Mouse (Mus musculus) forebrain, embryonic 13.5 days (tissue): ENCODE results near the gene Snrpb2. TPM values are rescaled to one million over a fixed set of nuclear protein-coding genes. Genes with fewer than 3 reads are reported as not detected.

Experiments
- ATAC-seq: fragments of 200-750 bp; cut with Nextera tagmentation; 2 replicates; pipeline ENCODE4 v1.8.0; 2017
- H3K27ac ChIP-seq: fragments of 300-500 bp; sonication (generic); 2 replicates; pipeline ENCODE4 v1.5.1; 2015; ENCODE audit warnings: inconsistent platforms, mild to moderate bottlenecking, moderate library complexity
- H3K27me3 ChIP-seq: fragments of 300-500 bp; sonication (generic); 2 replicates; pipeline ENCODE4 v1.6.1; 2015; ENCODE audit warnings: mild to moderate bottlenecking, inconsistent platforms
- H3K36me3 ChIP-seq: fragments of 300-500 bp; sonication (generic); 2 replicates; pipeline ENCODE4 v1.6.1; 2015; ENCODE audit warnings: mild to moderate bottlenecking, inconsistent platforms; ENCODE audit not compliant: poor library complexity, severe bottlenecking
- H3K4me1 ChIP-seq: fragments of 300-500 bp; sonication (generic); 2 replicates; pipeline ENCODE4 v1.6.1; 2015; ENCODE audit warnings: inconsistent platforms
- H3K4me2 ChIP-seq: fragments of 300-500 bp; sonication (generic); 2 replicates; pipeline ENCODE4 v1.6.1; 2015; ENCODE audit warnings: inconsistent platforms, mild to moderate bottlenecking, moderate library complexity
- H3K4me3 ChIP-seq: fragments of 300-500 bp; sonication (generic); 2 replicates; pipeline ENCODE4 v1.5.1; 2015; ENCODE audit warnings: mild to moderate bottlenecking, inconsistent platforms
- H3K9ac ChIP-seq: fragments of 300-500 bp; sonication (generic); 2 replicates; pipeline ENCODE4 v1.6.1; 2015; ENCODE audit warnings: mild to moderate bottlenecking, inconsistent platforms
- H3K9me3 ChIP-seq: fragments of 300-500 bp; sonication (generic); replicated peaks from 2 replicates; pipeline ENCODE4 v1.6.1; 2016; ENCODE audit warnings: inconsistent platforms
- WGBS: fragments of 180-500 bp; shearing (Covaris S2); methylation state at CpG from one replicate; pipeline ENCODE4 v1.1.7; 2015; 5-methylcytosine and 5-hydroxymethylcytosine counted together
- polyA plus RNA-seq: library from polyadenylated mRNA; unstranded; fragments of >200 nt; fragmentation: Nextera tagmentation; extraction: Ambion mirVana; gene quantifications from 2 replicates; pipeline ENCODE4 v1.2.1, GENCODE M21; 2015

The Snrpb2 gene
- polyA plus RNA-seq, 1 experiment from 2014 or later, result 108 TPM

GRCm38 (mm10) chr2:143041596-143041995 is 21.2 kb upstream of the Snrpb2 start:
- no peaks in the 10 kb centered on the region for H3K36me3 ChIP-seq
- H3K4me2 ChIP-seq, result no peak overlapping the region
- no peaks in the 10 kb centered on the region for H3K4me1 ChIP-seq
- no peak overlapping the region for H3K4me3 ChIP-seq
- no peaks in the 10 kb centered on the region for H3K9me3 ChIP-seq
- no peak overlapping the region for H3K27ac ChIP-seq
- no peak overlapping the region for H3K9ac ChIP-seq
- H3K27me3 ChIP-seq, result no peaks in the 10 kb centered on the region
- ATAC-seq, result no peak
- WGBS, result 96% methylated on average over 1 of the region's 1 CpGs

- H3K4me3 ChIP-seq, result no peak overlapping the region
- H3K36me3 ChIP-seq, result no peaks in the 10 kb centered on the region
- ATAC-seq, result no peak
- H3K27ac ChIP-seq, result no peak overlapping the region
- no peaks in the 10 kb centered on the region for H3K9me3 ChIP-seq
- no peaks in the 10 kb centered on the region for H3K4me1 ChIP-seq
- H3K4me2 ChIP-seq, result no peak overlapping the region
- H3K27me3 ChIP-seq, result no peaks in the 10 kb centered on the region
- no peak overlapping the region for H3K9ac ChIP-seq
These were observed 7.6 kb upstream of the Snrpb2 start for GRCm38 (mm10) chr2:143055251-143055650.

- H3K27ac ChIP-seq, result no peak overlapping the region
- no peak overlapping the region for H3K4me2 ChIP-seq
- no peak for ATAC-seq
- no peaks in the 10 kb centered on the region for H3K36me3 ChIP-seq
- no peak overlapping the region for H3K9ac ChIP-seq
- no peaks in the 10 kb centered on the region for H3K9me3 ChIP-seq
- no peaks in the 10 kb centered on the region for H3K4me1 ChIP-seq
- H3K27me3 ChIP-seq, result no peaks in the 10 kb centered on the region
- H3K4me3 ChIP-seq, result no peak overlapping the region
- 75% methylated on average over 5 of the region's 5 CpGs for WGBS
These were observed 6.1 kb upstream of the Snrpb2 start for GRCm38 (mm10) chr2:143056736-143057135.

DNA sequence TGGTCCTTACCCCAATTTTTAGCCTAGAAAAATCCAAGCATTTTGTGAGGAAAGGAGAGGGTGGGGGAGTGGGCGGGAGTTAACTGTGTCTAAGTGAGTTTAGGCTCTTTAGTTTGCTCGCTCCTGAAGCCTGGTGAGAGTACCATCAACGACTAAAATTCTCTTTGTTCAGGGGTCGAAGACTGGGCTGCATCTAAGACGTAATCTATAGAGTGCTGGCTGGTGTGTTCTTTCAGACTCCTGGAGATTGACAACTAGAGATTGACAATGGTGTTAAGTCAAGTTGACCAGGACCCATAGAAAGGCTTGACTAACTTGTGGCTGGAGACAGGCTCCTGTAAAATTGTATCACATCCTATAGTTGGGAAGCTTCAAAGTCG is 417 bp upstream of the Snrpb2 start:
- Histone ChIP-seq H3K4me2 (peak overlapping the region; percentile 61), H3K27me3 (no peaks in the 10 kb centered on the region), H3K36me3 (peaks cover 24% of the 10 kb centered on the region), H3K9ac (no peak overlapping the region), H3K9me3 (no peaks in the 10 kb centered on the region), H3K4me3 (peak overlapping the region; percentile 93), H3K4me1 (peaks cover 9% of the 10 kb centered on the region), H3K27ac (no peak overlapping the region)
- peak; percentile 61; the same call in 1 of the 2 replicates for ATAC-seq
- 35% methylated on average over 6 of the region's 6 CpGs for WGBS

DNA sequence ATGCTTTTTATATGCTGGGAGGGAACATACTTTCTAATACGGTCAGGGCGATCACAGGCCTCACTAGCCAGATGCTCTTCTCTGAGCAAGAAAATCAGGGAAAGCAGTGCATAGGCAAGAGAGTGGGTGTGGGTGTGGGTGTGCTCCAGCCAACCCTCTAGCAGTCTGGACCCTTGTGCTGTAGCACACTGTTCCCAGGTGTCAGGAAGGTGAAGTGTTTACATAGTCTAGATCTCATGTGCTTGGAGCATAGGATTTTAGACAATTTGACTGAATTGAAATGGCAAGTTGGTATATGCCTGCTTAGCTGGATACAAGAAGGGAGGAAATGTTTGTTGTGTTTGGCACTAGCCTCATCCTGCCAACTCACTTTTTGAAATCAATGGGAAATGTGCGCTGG is 3.1 kb downstream of the Snrpb2 start:
- Histone ChIP-seq H3K9ac (no peak overlapping the region), H3K4me3 (no peak overlapping the region), H3K27ac (no peak overlapping the region), H3K27me3 (no peaks in the 10 kb centered on the region), H3K36me3 (peaks cover 49% of the 10 kb centered on the region), H3K9me3 (no peaks in the 10 kb centered on the region), H3K4me1 (peaks cover 9% of the 10 kb centered on the region), H3K4me2 (no peak overlapping the region)
- ATAC-seq, result no peak
- 94% methylated on average over 3 of the region's 3 CpGs for WGBS

- H3K4me1 ChIP-seq, result peaks cover 11% of the 10 kb centered on the region
- H3K4me3 ChIP-seq, result no peak within 1 kb of the TSS
- ATAC-seq, result peak; percentile 59; the same call in 1 of the 2 replicates
- H3K9ac ChIP-seq, result no peak within 1 kb of the TSS
- H3K36me3 ChIP-seq, result no peaks in the 10 kb centered on the region
- 46% methylated on average over 8 of the region's 8 CpGs for WGBS
- H3K4me2 ChIP-seq, result no peak within 1 kb of the TSS
- H3K9me3 ChIP-seq, result no peaks in the 10 kb centered on the region
- no peak within 1 kb of the TSS for H3K27ac ChIP-seq
- no peaks in the 10 kb centered on the region for H3K27me3 ChIP-seq
These were observed 15.5 kb downstream of the Snrpb2 start, which contains the start of gene Otor for GRCm38 (mm10) chr2:143078198-143078851. Otor (plus strand) TSS chr2:143078473.

GRCm38 (mm10) chr2:143081693-143082092 is 18.9 kb downstream of the Snrpb2 start:
- Histone ChIP-seq H3K36me3 (no peaks in the 10 kb centered on the region), H3K4me2 (no peak overlapping the region), H3K27me3 (no peaks in the 10 kb centered on the region), H3K4me3 (no peak overlapping the region), H3K9ac (no peak overlapping the region), H3K4me1 (peaks cover 11% of the 10 kb centered on the region), H3K27ac (no peak overlapping the region), H3K9me3 (no peaks in the 10 kb centered on the region)
- ATAC-seq, result no peak
- 86% methylated on average over 3 of the region's 3 CpGs for WGBS

- Histone ChIP-seq H3K27me3 (no peaks in the 10 kb centered on the region), H3K9me3 (no peaks in the 10 kb centered on the region)
- WGBS, result 50% methylated on average over 2 of the region's 2 CpGs
These were observed 22.1 kb downstream of the Snrpb2 start for GRCm38 (mm10) chr2:143084852-143085397.

DNA sequence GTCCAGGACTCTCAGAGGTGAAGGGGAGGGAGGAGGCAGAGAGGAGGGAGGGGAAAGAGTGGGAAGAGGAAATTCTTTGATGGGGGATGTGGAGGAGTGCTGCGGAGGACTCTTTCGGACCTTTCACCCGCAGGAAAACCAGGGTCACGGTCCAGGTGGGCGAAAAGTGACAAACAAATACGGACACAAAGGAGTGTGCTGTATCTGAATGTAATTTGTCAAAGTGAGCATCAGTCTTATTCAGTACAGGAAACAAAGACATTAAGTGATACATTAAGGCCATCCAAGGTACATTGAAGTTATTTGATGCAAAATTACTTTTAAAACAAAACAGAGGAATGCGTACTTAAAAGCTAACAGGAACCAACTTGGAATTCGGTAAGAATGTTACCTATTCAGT is 27.0 kb downstream of the Snrpb2 start:
- no peak for ATAC-seq
- Histone ChIP-seq H3K36me3 (no peaks in the 10 kb centered on the region), H3K4me1 (no peaks in the 10 kb centered on the region), H3K4me3 (no peak overlapping the region), H3K9me3 (no peaks in the 10 kb centered on the region), H3K9ac (no peak overlapping the region), H3K27me3 (no peaks in the 10 kb centered on the region), H3K4me2 (no peak overlapping the region), H3K27ac (no peak overlapping the region)
- WGBS, result 87% methylated on average over 8 of the region's 8 CpGs

More at GRCm38 (mm10) chr2:143084852-143085397, 22.1 kb downstream of the Snrpb2 start:
- Histone ChIP-seq H3K9ac (no peak overlapping the region), H3K36me3 (no peaks in the 10 kb centered on the region), H3K4me1 (no peaks in the 10 kb centered on the region), H3K27ac (no peak overlapping the region), H3K4me2 (no peak overlapping the region), H3K4me3 (no peak overlapping the region)
- ATAC-seq, result no peak

- H3K4me1 ChIP-seq, result no peaks in the 10 kb centered on the region
- H3K27me3 ChIP-seq, result no peaks in the 10 kb centered on the region
- H3K27ac ChIP-seq, result no peak overlapping the region
- peak; percentile 88 for ATAC-seq
- no peaks in the 10 kb centered on the region for H3K36me3 ChIP-seq
- no peak overlapping the region for H3K4me2 ChIP-seq
- H3K4me3 ChIP-seq, result no peak overlapping the region
- no peaks in the 10 kb centered on the region for H3K9me3 ChIP-seq
- H3K9ac ChIP-seq, result no peak overlapping the region
- 39% methylated on average over 6 of the region's 6 CpGs for WGBS
These were observed 30.9 kb downstream of the Snrpb2 start for GRCm38 (mm10) chr2:143093726-143094125.

DNA sequence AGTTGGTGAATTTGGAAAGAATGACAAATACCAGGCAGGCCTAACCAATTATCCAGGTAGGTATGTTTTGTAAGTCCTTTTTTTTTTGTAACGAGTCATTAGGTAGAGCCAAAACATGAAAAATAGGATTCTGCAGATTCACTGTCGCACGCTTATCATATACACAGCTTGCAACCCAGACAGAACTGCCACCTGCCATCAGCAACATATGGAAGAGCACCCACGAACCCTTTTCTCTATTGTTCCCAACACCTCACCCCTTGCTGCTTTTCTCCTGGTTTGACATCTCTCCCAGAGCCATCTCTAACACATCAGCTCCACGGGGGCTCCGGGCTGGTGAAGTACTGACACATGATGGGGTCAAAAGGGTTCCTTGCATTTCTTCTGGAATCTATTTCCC is 31.9 kb downstream of the Snrpb2 start:
- Histone ChIP-seq H3K27me3 (no peaks in the 10 kb centered on the region), H3K9me3 (no peaks in the 10 kb centered on the region), H3K4me2 (no peak overlapping the region), H3K36me3 (no peaks in the 10 kb centered on the region), H3K4me3 (no peak overlapping the region), H3K27ac (no peak overlapping the region), H3K4me1 (no peaks in the 10 kb centered on the region), H3K9ac (no peak overlapping the region)
- WGBS, result 75% methylated on average over 6 of the region's 6 CpGs
- ATAC-seq, result peak; percentile 29; the same call in 1 of the 2 replicates

- Histone ChIP-seq H3K4me1 (no peaks in the 10 kb centered on the region), H3K9me3 (no peaks in the 10 kb centered on the region), H3K27ac (no peak overlapping the region), H3K36me3 (no peaks in the 10 kb centered on the region), H3K9ac (no peak overlapping the region), H3K4me2 (no peak overlapping the region), H3K4me3 (no peak overlapping the region), H3K27me3 (no peaks in the 10 kb centered on the region)
- no peak for ATAC-seq
- WGBS, result 81% methylated on average over 1 of the region's 1 CpGs
These were observed 34.3 kb downstream of the Snrpb2 start for GRCm38 (mm10) chr2:143097170-143097569.

GRCm38 (mm10) chr2:143113859-143114258 is 51.0 kb downstream of the Snrpb2 start:
- ATAC-seq, result peak; percentile 32; the same call in 1 of the 2 replicates
- Histone ChIP-seq H3K36me3 (no peaks in the 10 kb centered on the region), H3K4me1 (no peaks in the 10 kb centered on the region), H3K27me3 (no peaks in the 10 kb centered on the region), H3K9me3 (no peaks in the 10 kb centered on the region), H3K4me2 (no peak overlapping the region), H3K9ac (no peak overlapping the region), H3K27ac (no peak overlapping the region), H3K4me3 (no peak overlapping the region)
- 97% methylated on average over 1 of the region's 1 CpGs for WGBS
